Mouse (Mus musculus) megakaryocyte, embryonic 14.5 days (primary cell): ENCODE results near the gene Tango2.

Experiments
- FLI1 ChIP-seq: IDR thresholded peaks from 2 replicates; pipeline ENCODE4 v1.6.1; 2012; ENCODE audit warnings: low read length, inconsistent platforms, mixed read lengths
- GATA1 ChIP-seq: IDR thresholded peaks from 3 replicates; pipeline ENCODE4 v1.6.1; 2012; ENCODE audit warnings: mixed read lengths, low read length, inconsistent platforms, borderline replicate concordance

DNA sequence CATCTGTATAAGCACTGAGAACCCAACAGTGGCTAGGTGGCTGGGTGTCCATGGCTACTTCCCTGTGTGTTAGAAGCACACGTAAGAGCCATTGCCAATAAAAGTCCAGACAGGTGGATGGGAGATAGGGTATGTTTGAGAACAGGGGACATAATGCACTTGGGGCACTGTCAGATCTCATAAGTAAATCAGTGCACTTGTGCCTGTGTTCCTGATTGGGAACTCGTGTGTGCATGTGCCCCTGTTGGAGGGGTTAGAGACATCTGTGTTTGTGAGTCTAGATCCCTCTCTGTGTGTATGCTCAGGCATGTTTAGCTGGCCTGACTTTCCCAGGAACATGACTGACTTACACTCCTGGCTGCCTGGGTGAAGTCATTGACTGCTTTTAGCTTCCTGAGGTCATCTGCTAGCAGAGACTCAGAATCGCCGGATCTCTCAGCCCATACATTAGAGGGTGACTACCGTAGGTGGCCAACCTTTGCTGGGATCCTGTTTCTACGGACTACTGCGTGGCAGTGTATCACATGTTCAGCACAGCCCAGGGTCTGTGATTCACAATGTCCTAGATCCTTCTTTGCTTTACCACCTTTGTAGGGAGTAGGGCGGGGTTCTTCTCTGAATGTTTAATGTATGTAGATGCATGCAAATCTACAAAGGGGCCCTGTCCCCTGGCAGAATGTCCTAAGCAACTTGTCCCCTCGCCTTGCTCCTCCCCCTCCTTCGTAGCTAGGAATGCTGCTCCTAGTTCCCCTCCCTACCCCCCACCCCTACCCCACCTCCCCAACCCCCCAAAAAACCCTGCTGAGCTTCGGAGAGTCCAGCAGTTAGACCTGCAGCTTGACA lies 47.1 kb upstream of the Tango2 start:
- no peak for TF ChIP-seq GATA1
- no peak for TF ChIP-seq FLI1
